In the genomic region with DNA sequence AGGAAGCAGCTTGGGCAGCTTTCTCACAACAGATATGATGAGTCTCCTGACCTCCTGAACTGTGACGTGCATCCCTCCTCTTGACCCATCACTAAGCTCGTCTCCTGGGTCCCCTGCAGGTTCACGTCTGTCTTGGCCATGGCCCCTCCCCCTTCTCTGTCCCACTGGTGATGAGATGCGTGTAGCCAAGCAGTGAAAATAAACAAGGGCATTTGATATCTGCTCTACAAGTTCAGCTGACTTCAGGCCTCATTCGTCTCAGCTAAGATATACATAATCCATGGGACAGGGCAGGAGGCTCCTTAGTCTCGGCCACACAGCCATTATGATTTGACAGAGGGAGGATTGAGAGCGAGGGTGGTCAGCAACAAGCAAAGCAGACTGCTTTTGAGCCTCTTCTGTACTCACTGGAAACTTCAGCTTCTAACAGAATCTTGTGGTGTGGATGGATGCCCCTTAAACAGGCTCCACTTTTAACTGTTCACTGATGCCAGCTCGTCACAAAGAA, we compare ENCODE assay signal across 9 mouse cellular contexts.
DNase-seq lines count a peak whose midpoint lies in the region; ATAC-seq lines count a peak whose summit lies in the region.
"Had no signal": no experiment of that assay in that cellular context is flagged by ENCODE, and none has a peak within 500 bp of the region (broad histone marks: within the 10 kb centered on the region; RNA-seq: fewer than 3 reads in every experiment).

No protein-coding gene starts in this region.

- no peak overlapping the region for H3K4me2 ChIP-seq in hindbrain, embryonic 11.5 days (replicated peaks; ENCODE audit: low read depth, low read length)
- peak overlapping the region; percentile 19; the same call in 1 of the 2 replicates for H3K4me2 ChIP-seq in midbrain, embryonic 11.5 days
- H3K4me2 ChIP-seq: liver, embryonic 13.5 days had no signal

- no peaks in the 10 kb centered on the region for H3K36me3 ChIP-seq in hindbrain, embryonic 11.5 days (ENCODE audit: control insufficient read depth, insufficient read depth, low read length)
- no peaks in the 10 kb centered on the region for H3K36me3 ChIP-seq in midbrain, embryonic 11.5 days (ENCODE audit: control insufficient read depth, insufficient read depth, low read length)
- H3K36me3 ChIP-seq: liver, embryonic 13.5 days had no signal

- 31% methylated on average over 8 of the region's 8 CpGs for WGBS in hindbrain, embryonic 11.5 days
- 21% methylated on average over 8 of the region's 8 CpGs for WGBS in midbrain, embryonic 11.5 days

- H3K27me3 ChIP-seq in hindbrain, embryonic 11.5 days (ENCODE audit: control insufficient read depth, insufficient read depth, low read length) = no peaks in the 10 kb centered on the region
- H3K27me3 ChIP-seq in midbrain, embryonic 11.5 days (ENCODE audit: control insufficient read depth, insufficient read depth, low read length) = no peaks in the 10 kb centered on the region
- H3K27me3 ChIP-seq: liver, embryonic 13.5 days had no signal

- no peak overlapping the region for H3K27ac ChIP-seq in hindbrain, embryonic 11.5 days (ENCODE audit: low read depth, low read length)
- no peak overlapping the region; the same call in 1 of the 2 replicates for H3K27ac ChIP-seq in midbrain, embryonic 11.5 days (ENCODE audit: low read depth, low read length)
- H3K27ac ChIP-seq: liver, embryonic 13.5 days had no signal

- no peak overlapping the region for H3K4me3 ChIP-seq in hindbrain, embryonic 11.5 days (ENCODE audit: low read depth, low read length)
- no peak overlapping the region for H3K4me3 ChIP-seq in midbrain, embryonic 11.5 days (ENCODE audit: low read depth, low read length)
- H3K4me3 ChIP-seq: liver, embryonic 13.5 days had no signal

- H3K4me1 ChIP-seq in hindbrain, embryonic 11.5 days (replicated peaks; ENCODE audit: control insufficient read depth, insufficient read depth, low read length) = peaks cover 3% of the 10 kb centered on the region; the same call in 1 of the 2 replicates
- peaks cover 17% of the 10 kb centered on the region for H3K4me1 ChIP-seq in midbrain, embryonic 11.5 days (ENCODE audit: control insufficient read depth, insufficient read depth, low read length)

- ATAC-seq in hindbrain, embryonic 11.5 days (ENCODE audit: low FRiP score) = peak; percentile 63
- peak; percentile 73 for ATAC-seq in midbrain, embryonic 11.5 days (ENCODE audit: low FRiP score)
- ATAC-seq in erythroid progenitor cell, adult 5-6 weeks (replicated peaks; ENCODE audit: low FRiP score, poor library complexity, severe bottlenecking) = no peak

- no peak overlapping the region for H3K9ac ChIP-seq in hindbrain, embryonic 11.5 days (ENCODE audit: low read depth, low read length)
- H3K9ac ChIP-seq in midbrain, embryonic 11.5 days (ENCODE audit: low read length) = no peak overlapping the region
- H3K9ac ChIP-seq: liver, embryonic 13.5 days had no signal

- no peaks in the 10 kb centered on the region for H3K9me3 ChIP-seq in hindbrain, embryonic 11.5 days (ENCODE audit: control insufficient read depth, low read length)
- no peaks in the 10 kb centered on the region for H3K9me3 ChIP-seq in midbrain, embryonic 11.5 days (ENCODE audit: control insufficient read depth, low read length)
- H3K9me3 ChIP-seq: liver, embryonic 13.5 days had no signal

- peak; percentile 76 for DNase-seq in heart, adult 11 months
- no peak for DNase-seq in heart, postnatal 14 days
- DNase-seq in embryo, embryonic 10.5 days (ENCODE audit: low spot score) = peak; percentile 27
- no peak for DNase-seq in hindbrain, embryonic 11.5 days (ENCODE audit: low spot score)
- DNase-seq in midbrain, embryonic 11.5 days (ENCODE audit: low spot score, missing footprints) = peak; percentile 84
- no peak for DNase-seq in spleen, adult 18-20 months
- DNase-seq in adrenal gland, postnatal 10 days = no peak
- DNase-seq: liver, embryonic 13.5 days had no signal

- intact Hi-C loops in heart, postnatal 14 days (cut with DNase I) = no loop called here

Comparison
In these comparisons a context has a peak if more than half of its experiments do, and no peak if none do; other contexts are left out.
1. DNase-seq: peak in heart, adult 11 months (single experiment), embryo, embryonic 10.5 days (single experiment) and midbrain, embryonic 11.5 days (single experiment); none in heart, postnatal 14 days (0 of 2), hindbrain, embryonic 11.5 days (single experiment), spleen, adult 18-20 months (0 of 2) and adrenal gland, postnatal 10 days (single experiment).